Mouse (Mus musculus) olfactory bulb, adult 2 months (tissue): ENCODE measurements around the gene Gdf15.

Source experiments
- CTCF ChIP-seq: fragments of 200-500 bp; IDR thresholded peaks from 2 replicates; pipeline ENCODE4 v1.5.1; 2012; ENCODE audit warnings: low read depth, mild to moderate bottlenecking, low read length, moderate library complexity; ENCODE audit not compliant: insufficient read depth
- POLR2A ChIP-seq: fragments of 200-500 bp; IDR thresholded peaks from 2 replicates; pipeline ENCODE4 v1.6.1; 2012; ENCODE audit warnings: mild to moderate bottlenecking, low read depth, low read length, moderate library complexity; ENCODE audit not compliant: insufficient read depth

- TF ChIP-seq CTCF (no peak), POLR2A (no peak)
Measured at GRCm38 (mm10) chr8:70594621-70595564, 37.4 kb downstream of the Gdf15 start.
